Mouse (Mus musculus): ENCODE results near the gene H2-Q7. TPM values are rescaled to one million over a fixed set of nuclear protein-coding genes. Genes with fewer than 3 reads are reported as not detected.
"Not testable (repeated sequence)": the region's sequence is repeated elsewhere in the genome, so short reads cannot be mapped to it uniquely, and the experiment has no call there.

Gene H2-Q7
- polyA plus RNA-seq (2011; ENCODE audit: insufficient read depth, insufficient read length, low replicate concordance, missing spikeins), result 43.9 and 101 TPM in 2 replicates

DNA sequence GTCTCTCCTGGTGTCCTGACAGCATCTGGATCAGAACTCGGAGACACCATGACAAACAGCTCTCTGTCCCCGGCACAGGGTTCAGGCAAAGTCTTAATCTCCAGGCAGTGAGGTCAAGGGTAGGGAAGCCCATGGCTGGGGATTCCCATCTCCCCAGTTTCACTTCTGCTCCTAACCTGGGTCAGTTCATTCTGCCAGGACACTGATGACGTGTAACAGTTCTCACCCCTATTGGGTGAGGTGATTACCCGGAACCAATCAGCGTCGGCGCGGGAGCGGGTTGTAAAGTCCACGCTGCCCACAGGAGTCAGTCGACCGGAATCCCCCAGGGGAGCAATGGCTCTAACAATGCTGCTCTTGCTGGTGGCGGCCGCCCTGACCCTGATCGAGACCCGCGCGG is at the start of gene H2-Q7:
Gene H2-Q7, plus strand, starts transcription at position 271 of the 400 bp plus-strand sequence.
- WGBS, result 3% methylated on average over 18 of the region's 18 CpGs
- peak within 1 kb of the TSS; percentile 8; the same call in 1 of the 2 replicates for H3K27ac ChIP-seq (ENCODE audit: control insufficient read depth, insufficient read depth, low read depth, low read length, poor library complexity)
- peak within 1 kb of the TSS; percentile 60 for H3K4me3 ChIP-seq (replicated peaks; ENCODE audit: control insufficient read depth, low read depth, low read length)
- not testable (repeated sequence) for H3K4me1 ChIP-seq (ENCODE audit: control insufficient read depth, insufficient read depth, low read length)

GRCm38 (mm10) chr17:35389796-35390195 is 49.2 kb upstream of the H2-Q7 start:
- 6% methylated on average over 7 of the region's 7 CpGs for WGBS
- not testable (repeated sequence) for H3K27ac ChIP-seq (ENCODE audit: control insufficient read depth, insufficient read depth, low read depth, low read length, poor library complexity); H3K4me1 ChIP-seq (ENCODE audit: control insufficient read depth, insufficient read depth, low read length); H3K4me3 ChIP-seq (replicated peaks; ENCODE audit: control insufficient read depth, low read depth, low read length)
- peak; percentile 56; the same call in 1 of the 2 replicates for TF ChIP-seq CTCF (IDR thresholded peaks at IDR 0.05; ENCODE audit: control insufficient read depth, insufficient read depth, low read length)

GRCm38 (mm10) chr17:35392671-35393070 is 46.3 kb upstream of the H2-Q7 start:
- H3K4me3 ChIP-seq (replicated peaks; ENCODE audit: control insufficient read depth, low read depth, low read length); H3K4me1 ChIP-seq (ENCODE audit: control insufficient read depth, insufficient read depth, low read length); H3K27ac ChIP-seq (ENCODE audit: control insufficient read depth, insufficient read depth, low read depth, low read length, poor library complexity): not testable (repeated sequence)
- 48% methylated on average over 2 of the region's 2 CpGs for WGBS

- peak overlapping the region; percentile 47 for H3K4me3 ChIP-seq (replicated peaks; ENCODE audit: control insufficient read depth, low read depth, low read length)
- H3K27ac ChIP-seq (ENCODE audit: control insufficient read depth, insufficient read depth, low read depth, low read length, poor library complexity); H3K4me1 ChIP-seq (ENCODE audit: control insufficient read depth, insufficient read depth, low read length): not testable (repeated sequence)
- TF ChIP-seq POLR2A (IDR thresholded peaks at IDR 0.05; ENCODE audit: borderline replicate concordance, control insufficient read depth, low read depth, low read length), result peak; percentile 21; the same call in 1 of the 2 replicates
- 2% methylated on average over 61 of the region's 75 CpGs for WGBS
These were observed 44.8 kb upstream of the H2-Q7 start for GRCm38 (mm10) chr17:35393864-35394800.

DNA sequence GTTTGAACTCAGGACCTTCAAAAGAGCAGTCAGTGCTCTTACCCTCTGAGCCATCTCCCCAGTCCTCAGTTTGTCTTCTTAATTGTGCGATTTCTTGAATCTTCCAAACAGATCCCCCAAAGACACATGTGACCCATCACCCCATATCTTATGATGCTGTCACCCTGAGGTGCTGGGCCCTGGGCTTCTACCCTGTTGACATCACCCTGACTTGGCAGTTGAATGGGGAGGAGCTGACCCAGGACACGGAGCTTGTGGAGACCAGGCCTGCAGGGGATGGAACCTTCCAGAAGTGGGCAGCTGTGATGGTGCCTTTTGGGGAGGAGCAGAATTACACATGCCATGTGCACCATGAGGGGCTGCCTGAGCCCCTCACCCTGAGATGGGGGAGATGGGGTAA is 42.0 kb upstream of the H2-Q7 start:
- 82% methylated on average over 2 of the region's 2 CpGs for WGBS
- not testable (repeated sequence) for H3K4me3 ChIP-seq (replicated peaks; ENCODE audit: control insufficient read depth, low read depth, low read length); H3K27ac ChIP-seq (ENCODE audit: control insufficient read depth, insufficient read depth, low read depth, low read length, poor library complexity); H3K4me1 ChIP-seq (ENCODE audit: control insufficient read depth, insufficient read depth, low read length)

DNA sequence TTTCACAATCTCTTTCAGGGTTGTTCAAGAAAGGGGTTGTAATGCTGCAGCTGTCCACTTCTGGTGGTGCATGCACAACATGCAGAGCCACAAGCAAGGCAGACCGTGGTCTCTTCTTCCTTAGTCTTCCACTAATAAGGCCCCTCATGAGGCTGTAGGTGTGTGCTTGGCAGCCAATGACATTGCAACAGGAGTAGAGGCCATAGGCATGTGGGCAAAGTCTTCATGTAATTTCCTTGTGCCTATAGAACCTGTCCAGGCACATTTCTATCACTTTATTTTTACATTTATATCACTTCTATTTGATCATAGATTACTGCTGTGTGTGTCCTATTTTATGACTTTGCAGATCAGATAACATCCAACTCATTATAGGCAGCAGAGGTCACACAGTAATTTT is 25.9 kb upstream of the H2-Q7 start:
- WGBS, result no CpG with 5 or more reads among the region's 1 CpGs
- H3K27ac ChIP-seq (ENCODE audit: control insufficient read depth, insufficient read depth, low read depth, low read length, poor library complexity); H3K4me1 ChIP-seq (ENCODE audit: control insufficient read depth, insufficient read depth, low read length): not testable (repeated sequence)

DNA sequence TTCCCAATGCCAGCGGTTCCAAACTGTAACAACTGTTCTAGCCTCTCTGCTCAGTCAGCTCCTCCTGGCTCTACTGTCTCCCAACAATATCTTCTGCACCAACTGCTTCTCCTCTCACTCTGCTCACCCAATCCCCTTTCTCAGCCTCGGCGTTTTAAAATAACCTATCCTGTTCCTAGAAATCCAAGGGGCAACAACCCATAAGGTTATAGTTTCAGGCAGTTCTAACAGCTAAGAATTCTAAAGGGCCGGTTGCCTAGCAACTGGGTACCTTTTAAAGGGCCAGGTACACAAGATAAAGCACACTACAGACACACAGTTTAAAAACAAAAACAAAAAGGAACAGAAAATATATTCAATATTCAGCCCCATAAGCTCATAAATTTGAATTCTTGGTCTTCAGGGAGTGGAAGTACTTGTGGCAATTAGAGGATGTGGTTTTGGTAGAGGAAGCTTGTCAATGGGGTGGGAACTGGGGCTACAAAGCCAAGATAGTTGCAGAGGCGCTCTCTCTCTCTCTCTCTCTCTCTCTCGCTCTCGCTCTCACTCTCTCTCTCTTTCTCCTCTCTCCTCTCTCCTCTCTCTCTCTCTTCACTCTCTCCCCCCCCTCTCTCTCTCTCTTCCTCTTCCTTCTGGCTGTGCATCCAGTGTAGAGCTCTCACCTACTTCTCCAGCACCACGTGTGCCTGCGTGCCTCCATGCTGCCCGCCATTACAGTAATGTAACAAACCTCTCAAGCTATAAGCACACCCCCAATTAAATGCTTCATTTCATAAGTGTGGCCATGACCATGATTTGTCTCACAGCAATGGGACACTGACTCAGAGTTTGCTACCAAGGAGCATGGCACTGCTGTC is 23.5 kb upstream of the H2-Q7 start:
- not testable (repeated sequence) for H3K4me1 ChIP-seq (ENCODE audit: control insufficient read depth, insufficient read depth, low read length); H3K4me3 ChIP-seq (replicated peaks; ENCODE audit: control insufficient read depth, low read depth, low read length); H3K27ac ChIP-seq (ENCODE audit: control insufficient read depth, insufficient read depth, low read depth, low read length, poor library complexity)
- 0% methylated on average over 2 of the region's 10 CpGs for WGBS

More for the DNA sequence above, 25.9 kb upstream of the H2-Q7 start:
- H3K4me3 ChIP-seq (replicated peaks; ENCODE audit: control insufficient read depth, low read depth, low read length), result not testable (repeated sequence)

DNA sequence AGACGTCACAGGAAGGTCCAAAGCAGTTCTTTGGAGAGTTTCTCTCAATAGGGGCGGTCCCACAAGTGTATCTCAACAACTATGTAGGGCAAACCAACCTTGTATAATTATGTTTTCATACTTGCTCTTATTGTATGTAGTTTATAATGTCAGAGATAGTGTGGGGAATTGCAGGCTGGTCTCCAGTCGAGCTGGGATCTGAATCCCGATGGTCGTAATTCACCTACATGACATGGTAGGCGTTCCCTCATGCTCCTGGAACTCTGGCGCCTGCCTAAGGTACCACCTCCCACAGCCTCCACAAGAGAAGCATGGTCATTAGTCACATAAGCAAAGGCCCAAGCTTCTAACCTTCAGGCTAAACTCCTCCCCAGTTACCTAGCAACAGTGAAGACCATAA is 20.2 kb upstream of the H2-Q7 start:
- Histone ChIP-seq H3K4me1 (ENCODE audit: control insufficient read depth, insufficient read depth, low read length) (no peaks in the 10 kb centered on the region), H3K27ac (ENCODE audit: control insufficient read depth, insufficient read depth, low read depth, low read length, poor library complexity) (no peak overlapping the region), H3K4me3 (replicated peaks; ENCODE audit: control insufficient read depth, low read depth, low read length) (no peak overlapping the region)
- TF ChIP-seq POLR2A (IDR thresholded peaks at IDR 0.05; ENCODE audit: borderline replicate concordance, control insufficient read depth, low read depth, low read length) (no peak), CTCF (IDR thresholded peaks at IDR 0.05; ENCODE audit: control insufficient read depth, insufficient read depth, low read length) (no peak)
- 75% methylated on average over 7 of the region's 7 CpGs for WGBS

DNA sequence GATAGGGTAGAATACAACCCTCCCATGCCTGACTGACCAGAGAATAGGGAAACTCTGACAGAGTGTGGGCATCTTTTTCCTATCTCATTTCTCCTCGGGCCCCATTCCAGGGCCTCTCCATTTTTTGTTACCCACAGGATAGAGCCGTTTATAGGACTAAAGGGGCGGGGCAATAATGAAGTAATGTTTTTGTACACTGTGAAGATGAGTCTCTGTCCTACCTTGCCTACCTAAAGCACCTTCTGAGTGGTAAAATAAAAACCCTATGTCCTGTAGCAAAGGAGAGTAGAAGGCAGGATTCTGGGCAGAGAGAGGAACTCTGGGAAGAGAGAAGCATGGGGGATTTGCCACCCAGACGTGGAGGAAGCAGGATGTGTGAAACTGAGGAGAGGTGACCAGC is 19.4 kb upstream of the H2-Q7 start:
- H3K27ac ChIP-seq (ENCODE audit: control insufficient read depth, insufficient read depth, low read depth, low read length, poor library complexity); H3K4me1 ChIP-seq (ENCODE audit: control insufficient read depth, insufficient read depth, low read length); H3K4me3 ChIP-seq (replicated peaks; ENCODE audit: control insufficient read depth, low read depth, low read length): not testable (repeated sequence)
- WGBS, result 47% methylated on average over 4 of the region's 4 CpGs
